Mouse (Mus musculus) thymus, postnatal 14 days (tissue): ENCODE measurements around the gene Map3k20.

Experiments
- DNase-seq: peaks from one replicate; pipeline ENCODE4 v3.0.0; 2021

Map3k20 gene

GRCm38 (mm10) chr2:72438941-72439533, 153.6 kb downstream of the Map3k20 start:
- no peak for DNase-seq

GRCm38 (mm10) chr2:72441010-72441409, 155.6 kb downstream of the Map3k20 start:
- DNase-seq, result no peak

GRCm38 (mm10) chr2:72442825-72443224, 157.4 kb downstream of the Map3k20 start:
- no peak for DNase-seq

- no peak for DNase-seq
These were observed 158.5 kb downstream of the Map3k20 start for GRCm38 (mm10) chr2:72443960-72444359.

GRCm38 (mm10) chr2:72446106-72446505, 160.7 kb downstream of the Map3k20 start:
- DNase-seq, result no peak

GRCm38 (mm10) chr2:72446615-72447014, 161.2 kb downstream of the Map3k20 start:
- no peak for DNase-seq

GRCm38 (mm10) chr2:72453563-72453962, 168.1 kb downstream of the Map3k20 start:
- peak; percentile 14 for DNase-seq

- DNase-seq, result no peak
These were observed 170.8 kb downstream of the Map3k20 start for GRCm38 (mm10) chr2:72456189-72456588.

- no peak for DNase-seq
These were observed 179.1 kb downstream of the Map3k20 start for GRCm38 (mm10) chr2:72464376-72465014.

GRCm38 (mm10) chr2:72467604-72468003, 182.2 kb downstream of the Map3k20 start:
- DNase-seq, result no peak

GRCm38 (mm10) chr2:72471415-72472070, 186.1 kb downstream of the Map3k20 start:
- DNase-seq, result no peak

- no peak for DNase-seq
These were observed 189.3 kb downstream of the Map3k20 start for GRCm38 (mm10) chr2:72474531-72475287.

GRCm38 (mm10) chr2:72475423-72475796, 190.0 kb downstream of the Map3k20 start:
- no peak for DNase-seq

GRCm38 (mm10) chr2:72475797-72476485, 190.5 kb downstream of the Map3k20 start, which contains the start of gene Cdca7:
Cdca7 (plus strand) TSS chr2:72476159.
- DNase-seq, result peak; percentile 84

GRCm38 (mm10) chr2:72476486-72477211, 191.2 kb downstream of the Map3k20 start:
- peak; percentile 85 for DNase-seq

- DNase-seq, result no peak
These were observed 191.8 kb downstream of the Map3k20 start for GRCm38 (mm10) chr2:72477221-72477620.

- no peak for DNase-seq
These were observed 192.7 kb downstream of the Map3k20 start for GRCm38 (mm10) chr2:72478176-72478575.

- peak; percentile 57 for DNase-seq
These were observed 193.5 kb downstream of the Map3k20 start for GRCm38 (mm10) chr2:72478921-72479320.

- peak; percentile 23 for DNase-seq
These were observed 194.4 kb downstream of the Map3k20 start for GRCm38 (mm10) chr2:72479818-72480217.

- no peak for DNase-seq
These were observed 206.2 kb downstream of the Map3k20 start for GRCm38 (mm10) chr2:72491650-72492049.
